Mouse (Mus musculus): Measurements from ENCODE around the gene Frmd4b.
A peak's percentile ranks its signal among the peaks of the same experiment; 100 is the strongest.

The Frmd4b gene

DNA sequence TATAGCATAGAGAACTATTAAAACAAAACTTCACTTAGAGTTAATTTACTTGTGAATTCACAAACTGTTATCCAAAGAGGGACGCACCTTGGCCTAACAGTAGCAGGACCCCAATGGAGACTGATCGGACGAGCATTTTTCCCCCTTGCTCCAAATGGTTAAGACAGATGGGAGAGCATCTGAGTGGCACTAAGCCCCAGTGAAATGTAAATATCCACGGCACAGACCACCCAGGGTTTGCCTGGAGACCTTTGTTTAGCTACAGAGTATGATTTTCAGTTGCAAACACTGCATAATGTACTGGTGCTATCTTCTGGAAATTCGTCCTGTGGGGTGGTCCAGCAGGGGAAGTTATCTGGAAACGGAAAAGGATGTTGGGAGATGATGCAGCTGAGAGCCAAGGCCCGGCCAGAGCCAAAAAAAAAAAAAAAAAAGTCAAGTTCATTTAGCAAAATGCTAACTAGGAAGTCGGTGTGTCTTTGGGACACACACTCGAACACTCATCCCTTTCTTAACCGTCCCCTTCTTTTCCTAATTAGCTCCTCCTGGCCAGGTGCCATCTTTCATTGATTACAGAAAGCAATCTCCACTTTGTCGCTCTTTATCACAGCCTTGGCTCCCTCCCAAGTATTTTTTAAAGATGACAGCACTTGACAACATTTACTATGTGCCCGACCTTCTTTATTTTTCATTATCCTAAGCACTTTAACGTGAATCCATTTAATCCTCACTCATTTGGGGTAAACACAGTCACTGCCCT is 95.9 kb downstream of the Frmd4b start:
- no peak for DNase-seq (ENCODE audit: low read depth, low spot score)

- no peak for DNase-seq (ENCODE audit: low read depth, low spot score)
Measured at GRCm38 (mm10) chr6:97520566-97520965, 96.8 kb downstream of the Frmd4b start.

DNA sequence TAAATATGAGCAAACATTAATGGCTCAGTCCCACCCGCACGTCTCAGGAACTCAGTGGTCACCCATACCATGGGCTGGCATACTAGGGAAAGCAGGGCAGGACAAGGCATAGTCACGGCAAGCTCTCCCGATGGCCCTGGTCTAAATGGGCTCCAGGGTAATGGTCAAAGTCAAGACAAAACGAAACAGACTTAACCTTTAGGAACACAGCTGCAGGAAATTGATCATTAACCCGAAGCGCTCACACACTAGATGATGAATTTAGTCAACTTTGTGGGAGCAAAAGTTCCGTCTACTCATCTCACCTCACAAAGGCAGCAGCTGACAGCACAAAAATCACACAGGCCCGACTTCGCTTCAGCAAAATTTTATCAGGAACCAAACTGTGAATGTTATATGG is 97.8 kb downstream of the Frmd4b start:
- DNase-seq (ENCODE audit: low read depth, low spot score): no peak

DNA sequence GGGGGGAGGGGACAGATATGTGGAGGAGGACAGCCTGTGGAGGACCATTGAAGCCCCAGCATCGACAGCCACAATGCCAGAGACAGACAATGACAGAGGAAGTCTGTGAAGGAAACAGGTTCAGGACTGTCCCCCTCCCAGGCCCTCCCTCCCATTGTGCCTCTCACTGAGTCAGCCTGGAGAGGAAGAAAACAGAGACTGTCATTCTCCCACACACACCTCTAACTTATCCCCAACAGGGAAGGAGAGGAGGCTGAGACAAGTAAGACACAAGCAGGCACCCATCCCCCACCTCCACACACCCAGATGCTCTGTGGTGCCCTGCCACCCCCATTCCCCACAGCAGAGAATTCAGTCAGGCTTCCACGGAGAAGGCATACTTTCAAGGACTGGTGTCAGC is 98.9 kb downstream of the Frmd4b start:
- DNase-seq (ENCODE audit: low read depth, low spot score): no peak

- DNase-seq (ENCODE audit: low read depth, low spot score): no peak
Measured at GRCm38 (mm10) chr6:97517616-97518235, 99.6 kb downstream of the Frmd4b start.

- DNase-seq (ENCODE audit: low read depth, low spot score): no peak
Measured at GRCm38 (mm10) chr6:97516941-97517340, 100.4 kb downstream of the Frmd4b start.

DNA sequence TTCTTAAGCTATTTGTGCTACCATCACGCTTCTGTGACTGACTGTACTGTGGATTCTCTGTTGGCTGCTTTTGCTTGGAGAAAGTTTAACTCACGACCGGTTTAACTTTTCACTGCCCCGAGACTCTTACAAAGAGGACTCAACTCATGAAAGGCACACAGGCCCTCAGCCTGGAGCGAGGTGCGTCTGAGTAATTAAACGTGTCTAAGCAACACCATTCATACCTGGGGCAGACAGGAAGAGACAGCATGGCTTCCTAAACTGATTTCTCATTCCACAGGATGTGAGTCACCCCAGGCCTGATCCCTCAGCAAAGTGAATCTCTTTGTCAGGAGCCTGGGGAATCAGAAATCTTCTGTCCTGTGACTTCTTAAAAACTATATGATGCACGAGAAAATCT is 106.6 kb downstream of the Frmd4b start:
- DNase-seq (ENCODE audit: low read depth, low spot score): no peak

GRCm38 (mm10) chr6:97509434-97509833 is 107.9 kb downstream of the Frmd4b start:
- DNase-seq (ENCODE audit: low read depth, low spot score): no peak

DNA sequence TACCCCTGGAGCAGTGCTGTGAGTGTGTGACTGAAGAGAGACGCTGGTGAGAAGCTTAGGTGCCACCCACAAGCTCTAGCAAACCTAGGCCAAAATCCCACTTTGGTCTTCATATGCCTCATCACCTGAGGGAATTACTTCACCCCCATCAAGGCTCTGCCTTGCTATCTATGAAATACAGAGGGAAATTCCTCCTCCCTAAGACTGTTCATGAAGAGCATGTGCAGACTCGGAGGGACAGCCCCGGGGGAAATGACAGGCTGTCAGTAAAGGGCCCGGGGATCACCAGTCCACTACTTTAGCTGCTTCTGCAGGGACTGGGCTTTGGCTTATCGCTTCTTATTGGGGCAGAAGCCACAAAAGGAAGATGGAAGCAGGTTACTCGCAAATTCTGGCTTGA is 108.9 kb downstream of the Frmd4b start:
- DNase-seq (ENCODE audit: low read depth, low spot score): no peak

DNA sequence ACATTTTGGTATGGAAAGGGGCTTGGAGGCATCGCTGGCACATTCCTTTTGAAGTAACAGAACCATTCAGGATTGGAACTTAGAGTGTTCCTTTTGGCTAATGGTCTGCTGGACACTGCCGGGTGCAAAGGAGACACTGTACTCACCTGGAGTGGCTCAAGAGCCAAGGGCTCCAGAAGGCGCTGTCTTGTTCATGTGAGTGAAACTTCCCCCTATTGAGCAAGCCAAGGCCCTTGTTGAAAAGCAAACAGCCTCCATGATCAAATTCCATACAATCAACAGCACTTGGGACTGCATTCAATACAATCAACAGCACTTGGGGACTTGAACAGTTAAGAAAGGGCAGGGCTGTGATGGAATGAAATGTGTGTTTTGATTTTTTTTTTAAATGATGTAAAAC is 109.4 kb downstream of the Frmd4b start:
- DNase-seq (ENCODE audit: low read depth, low spot score): no peak

DNA sequence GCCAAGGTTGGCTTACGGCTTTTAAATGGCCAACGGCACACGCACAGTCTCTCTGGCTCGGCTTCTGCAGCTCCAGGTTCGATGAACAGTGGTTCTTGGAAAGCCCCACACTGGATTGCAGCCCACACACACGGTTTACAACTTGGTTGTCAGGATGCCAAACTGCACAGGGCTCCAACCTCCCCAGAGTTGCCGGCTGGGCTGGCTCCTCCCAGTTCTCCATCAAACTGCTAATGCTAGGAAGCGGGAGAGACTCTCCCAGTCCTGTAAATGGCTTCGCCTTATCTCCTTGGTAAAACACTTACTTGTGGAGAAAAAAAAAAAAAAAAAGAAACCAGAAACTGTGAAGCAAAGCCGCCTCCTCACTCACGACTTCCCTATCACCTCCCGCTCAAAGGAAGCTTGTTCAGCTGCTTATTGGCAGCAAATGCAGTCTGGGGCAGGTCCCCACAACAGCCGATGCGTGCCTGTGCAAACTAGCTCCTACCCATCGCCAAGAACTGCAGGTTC is 111.1 kb downstream of the Frmd4b start:
- peak; percentile 66 for DNase-seq (ENCODE audit: low read depth, low spot score)

GRCm38 (mm10) chr6:97504673-97505072 is 112.7 kb downstream of the Frmd4b start:
- DNase-seq (ENCODE audit: low read depth, low spot score): no peak

GRCm38 (mm10) chr6:97501000-97501399 is 116.3 kb downstream of the Frmd4b start:
- no peak for DNase-seq (ENCODE audit: low read depth, low spot score)

DNA sequence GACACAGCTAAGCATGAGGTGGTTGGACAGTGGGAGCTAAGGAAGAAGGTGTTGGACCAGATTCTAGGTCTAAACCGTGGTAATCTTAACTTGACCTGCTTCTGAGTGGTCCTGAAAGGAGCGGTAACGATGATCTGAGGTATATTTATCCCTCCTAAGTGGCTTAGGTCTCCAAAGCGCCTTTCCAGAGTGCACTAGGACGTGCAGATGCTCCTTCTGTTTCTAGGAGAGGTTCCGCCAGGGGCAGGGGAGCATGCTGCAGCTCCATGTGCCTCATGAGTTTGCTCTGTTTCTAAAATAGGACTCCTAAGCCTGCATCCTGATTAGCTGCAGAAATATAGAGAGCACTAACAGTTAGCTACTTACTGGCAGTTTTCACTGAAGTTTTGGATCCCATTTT is 117.1 kb downstream of the Frmd4b start:
- DNase-seq (ENCODE audit: low read depth, low spot score): no peak

- DNase-seq (ENCODE audit: low read depth, low spot score): no peak
Measured at GRCm38 (mm10) chr6:97496002-97496401, 121.3 kb downstream of the Frmd4b start.

DNA sequence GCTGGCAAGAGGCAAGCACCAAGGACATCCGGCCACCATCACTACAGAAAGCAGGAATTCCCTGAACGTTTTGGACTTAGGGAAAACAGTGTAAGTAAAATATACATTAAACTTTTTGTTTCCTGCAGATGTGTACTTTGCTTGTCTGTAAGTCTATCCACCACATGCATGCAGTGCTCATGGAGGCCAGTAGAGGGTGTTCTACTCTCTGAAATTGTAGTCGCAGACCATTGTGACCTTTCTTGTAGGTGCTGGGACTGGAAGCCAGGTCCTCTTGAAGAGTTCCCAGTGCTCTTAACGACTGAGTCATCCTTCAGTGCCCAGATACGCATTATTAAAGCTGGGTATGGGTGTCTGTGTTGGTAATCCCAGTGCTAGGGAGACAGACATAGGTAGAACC is 126.3 kb downstream of the Frmd4b start:
- DNase-seq (ENCODE audit: low read depth, low spot score): no peak

DNA sequence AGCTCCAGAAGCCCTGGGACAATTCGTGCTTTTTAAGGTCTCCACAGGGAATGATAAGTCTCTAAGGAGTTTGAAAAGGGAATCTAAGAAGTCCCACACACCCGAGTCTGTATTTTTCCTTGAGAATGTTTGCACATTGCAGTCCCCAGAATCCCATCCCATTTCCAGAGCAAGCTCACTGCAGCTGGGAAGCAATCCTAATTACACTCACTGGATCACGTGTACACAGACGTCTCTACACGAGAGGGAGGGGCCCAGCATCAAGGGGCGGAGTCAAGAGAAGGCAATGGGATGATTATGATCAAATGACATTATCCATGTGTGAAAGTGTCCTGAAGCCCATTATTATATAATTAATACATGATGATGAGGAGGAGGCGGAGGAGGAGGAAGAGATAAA is 128.5 kb downstream of the Frmd4b start:
- no peak for DNase-seq (ENCODE audit: low read depth, low spot score)

DNA sequence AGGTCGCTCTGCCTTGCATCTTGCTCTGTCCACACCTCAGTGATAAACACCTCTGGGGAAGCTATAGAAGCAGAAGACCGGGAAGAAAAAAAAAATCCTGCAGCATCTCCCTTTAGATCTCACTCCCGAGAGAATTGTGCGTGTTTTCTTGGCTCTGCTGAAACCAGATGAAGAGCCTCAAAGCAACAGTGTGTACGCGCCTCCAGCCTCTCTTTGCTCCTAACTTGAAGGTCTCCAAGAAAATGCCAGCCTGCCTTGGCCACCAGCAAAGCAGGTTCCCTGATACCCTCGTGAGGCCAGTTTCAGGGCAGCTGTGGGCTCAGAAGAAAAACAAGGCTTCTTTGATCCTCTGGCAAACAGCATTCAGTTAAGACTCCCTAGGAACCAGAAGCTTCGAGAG is 129.1 kb downstream of the Frmd4b start:
- no peak for DNase-seq (ENCODE audit: low read depth, low spot score)

DNA sequence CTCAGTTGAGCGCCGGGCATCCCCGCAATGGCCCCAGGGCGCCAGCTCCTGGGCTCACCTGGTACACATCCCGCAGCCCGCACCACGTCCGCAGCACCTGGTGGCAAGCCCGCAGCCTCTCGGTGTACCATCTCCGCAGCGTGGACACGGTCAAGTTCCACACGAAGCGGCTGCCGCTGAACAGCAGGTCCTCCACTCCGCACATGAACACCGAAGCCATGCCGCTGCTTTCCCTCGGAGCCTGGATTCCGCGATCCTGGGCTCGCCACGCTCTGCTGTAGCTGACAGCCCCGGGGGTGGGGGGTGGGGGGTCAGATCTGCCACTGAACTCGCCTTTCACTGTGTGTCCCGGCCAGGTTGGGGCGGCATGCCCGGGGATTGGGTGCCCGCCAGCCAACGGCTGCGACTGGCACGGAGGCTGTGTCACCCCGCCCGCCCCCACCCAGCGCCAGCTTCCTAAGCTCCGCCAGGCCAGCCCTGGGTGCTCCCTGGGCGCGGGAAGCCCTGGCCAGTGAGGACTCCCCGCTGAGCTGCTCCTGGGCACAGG is 129.7 kb downstream of the Frmd4b start:
- DNase-seq (ENCODE audit: low read depth, low spot score): peak; percentile 8

DNA sequence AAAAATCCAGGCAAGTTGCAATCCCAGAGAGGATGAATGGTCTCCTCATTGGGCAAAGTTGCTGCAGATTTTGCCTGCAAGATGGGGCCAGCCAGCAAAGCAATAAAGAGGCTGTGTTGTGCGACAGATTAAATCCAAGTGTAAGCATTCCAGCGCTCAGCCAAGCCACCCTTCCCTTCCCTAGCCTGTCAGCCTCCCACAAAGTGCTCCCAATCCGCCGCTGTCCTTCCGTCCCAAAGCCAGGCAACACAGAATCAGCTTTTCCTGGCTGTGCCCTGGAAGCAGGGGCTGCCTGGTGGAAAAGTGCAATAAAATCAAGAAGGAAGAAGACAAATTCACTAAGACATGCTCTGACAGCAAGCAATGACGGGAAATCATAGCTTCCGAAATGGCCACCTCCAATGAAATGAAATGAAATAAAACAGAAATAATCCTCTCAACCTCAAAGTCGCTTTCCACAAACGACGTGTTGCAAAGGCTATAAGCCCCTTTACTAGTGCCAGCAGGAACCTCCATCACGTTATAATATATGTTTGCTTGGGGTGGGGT is 130.5 kb downstream of the Frmd4b start:
- no peak for DNase-seq (ENCODE audit: low read depth, low spot score)

- DNase-seq (ENCODE audit: low read depth, low spot score): no peak
Measured at GRCm38 (mm10) chr6:97485886-97486386, 131.4 kb downstream of the Frmd4b start.

- no peak for DNase-seq (ENCODE audit: low read depth, low spot score)
Measured at GRCm38 (mm10) chr6:97481912-97482311, 135.4 kb downstream of the Frmd4b start.
